Mouse (Mus musculus): Measurements from ENCODE around the gene Ntmt1.

GRCm38 (mm10) chr2:30805983-30806382 lies 1.6 kb upstream of the Ntmt1 start:
- TF ChIP-seq EP300 (IDR thresholded peaks at IDR 0.05; ENCODE audit: low read depth): no peak
- TF ChIP-seq CTCF (IDR thresholded peaks at IDR 0.05; ENCODE audit: low read depth): no peak

Measured in liver, postnatal 0 days (tissue).